Mouse (Mus musculus) CH12.LX (cell line): ENCODE measurements around the gene Amt. TPM values are rescaled to one million over a fixed set of nuclear protein-coding genes. Genes with fewer than 3 reads are reported as not detected.

Experiments used
- DNase-seq: peaks from one replicate; pipeline ENCODE4 v3.0.0-alpha.2; 2013; ENCODE audit errors: extremely low read depth
- H3K27ac ChIP-seq: 2 replicates; pipeline ENCODE4 v1.5.1; 2012; ENCODE audit warnings: low read depth, mild to moderate bottlenecking, control low read depth, moderate library complexity; ENCODE audit not compliant: insufficient read depth
- H3K27me3 ChIP-seq: replicated peaks from 2 replicates; pipeline ENCODE3; 2012; ENCODE audit warnings: inconsistent platforms
- H3K36me3 ChIP-seq, 2 experiments: replicated peaks in 1 of 2; 2 replicates each; pipeline versions ENCODE3 to v1.6.1; 2012; ENCODE audit warnings: inconsistent platforms in 1 of 2, low read length in 1 of 2, mild to moderate bottlenecking in 1 of 2, mixed read lengths in 1 of 2, moderate library complexity in 1 of 2; ENCODE audit not compliant: control insufficient read depth in 1 of 2, insufficient read depth in 1 of 2
- H3K4me1 ChIP-seq, 2 experiments: 2 replicates each; pipeline ENCODE4 v1.6.1; 2012; ENCODE audit warnings: inconsistent platforms in 1 of 2, moderate library complexity in 1 of 2; ENCODE audit not compliant: insufficient read depth in 2 of 2, control insufficient read depth in 1 of 2
- H3K4me2 ChIP-seq: 2 replicates; pipeline ENCODE4 v1.6.1; 2012; ENCODE audit warnings: low read depth, mild to moderate bottlenecking, control low read depth; ENCODE audit not compliant: poor library complexity, insufficient read depth, severe bottlenecking
- H3K4me3 ChIP-seq, 3 experiments: fragments of 150-350 bp in 1 of 3; sonication (generic) in 1 of 3; replicated peaks in 1 of 3; 2 replicates each; pipeline versions ENCODE3 to v1.5.1; 2011 to 2012; ENCODE audit warnings: low read depth in 2 of 3, low read length in 2 of 3, mild to moderate bottlenecking in 2 of 3, moderate library complexity in 2 of 3, control low read depth in 1 of 3, improper control_type of control experiment in 1 of 3, inconsistent platforms in 1 of 3, mixed read lengths in 1 of 3; ENCODE audit not compliant: poor library complexity in 1 of 3
- H3K79me2 ChIP-seq: replicated peaks from 2 replicates; pipeline ENCODE4 v1.6.1; 2012; ENCODE audit warnings: mild to moderate bottlenecking, moderate library complexity; ENCODE audit not compliant: control insufficient read depth, poor library complexity, insufficient read depth, severe bottlenecking; ENCODE audit errors: extremely low read depth
- H3K9ac ChIP-seq: 2 replicates; pipeline ENCODE4 v1.6.1; 2012; ENCODE audit warnings: low read depth, mild to moderate bottlenecking, control low read depth, moderate library complexity; ENCODE audit not compliant: insufficient read depth
- H3K9me3 ChIP-seq: replicated peaks from 2 replicates; pipeline ENCODE3; 2012; ENCODE audit warnings: low read length, inconsistent platforms, mixed read lengths
- CHD1 ChIP-seq: IDR thresholded peaks from 2 replicates; pipeline ENCODE4 v1.6.1; 2012; ENCODE audit warnings: low read depth, low read length, improper control_type of control experiment, inconsistent platforms
- CHD2 ChIP-seq: IDR thresholded peaks from 2 replicates; pipeline ENCODE4 v1.6.1; 2011; ENCODE audit warnings: low read length, improper control_type of control experiment
- CTCF ChIP-seq, 2 experiments: IDR thresholded peaks in 1 of 2; conservative IDR thresholded peaks in 1 of 2; 2 replicates each; pipeline ENCODE4 v1.5.1; 2011 to 2012; ENCODE audit warnings: low read depth in 2 of 2, low read length in 2 of 2, improper control_type of control experiment in 1 of 2, inconsistent platforms in 1 of 2, mild to moderate bottlenecking in 1 of 2, moderate library complexity in 1 of 2
- ELF1 ChIP-seq: IDR thresholded peaks from 2 replicates; pipeline ENCODE4 v1.6.1; 2014; ENCODE audit warnings: low read depth, mild to moderate bottlenecking, inconsistent platforms, low read length, improper control_type of control experiment
- EP300 ChIP-seq: IDR thresholded peaks from 2 replicates; pipeline ENCODE4 v1.6.1; 2011; ENCODE audit warnings: low read length, improper control_type of control experiment
- ETS1 ChIP-seq: conservative IDR thresholded peaks from 2 replicates; pipeline ENCODE4 v1.6.1; 2012; ENCODE audit warnings: low read depth, mild to moderate bottlenecking, inconsistent platforms, low read length, improper control_type of control experiment, moderate library complexity
- GABPA ChIP-seq: IDR thresholded peaks from 2 replicates; pipeline ENCODE4 v1.6.1; 2012; ENCODE audit warnings: low read depth, low read length, improper control_type of control experiment, inconsistent platforms; ENCODE audit not compliant: insufficient replicate concordance
- HCFC1 ChIP-seq: IDR thresholded peaks from 2 replicates; pipeline ENCODE4 v1.6.1; 2012; ENCODE audit warnings: low read depth, mild to moderate bottlenecking, inconsistent platforms, low read length, improper control_type of control experiment
- JUN ChIP-seq: IDR thresholded peaks from 2 replicates; pipeline ENCODE4 v1.6.1; 2011; ENCODE audit warnings: low read depth, mild to moderate bottlenecking, low read length, improper control_type of control experiment, moderate library complexity; ENCODE audit not compliant: insufficient read depth
- JUND ChIP-seq: conservative IDR thresholded peaks from 2 replicates; pipeline ENCODE4 v1.6.1; 2011; ENCODE audit warnings: low read depth, low read length, improper control_type of control experiment
- KAT2A ChIP-seq: IDR thresholded peaks from 2 replicates; pipeline ENCODE4 v1.6.1; 2012; ENCODE audit warnings: low read length, improper control_type of control experiment, inconsistent platforms; ENCODE audit not compliant: insufficient replicate concordance
- MAFK ChIP-seq: IDR thresholded peaks from 2 replicates; pipeline ENCODE4 v1.6.1; 2011; ENCODE audit warnings: low read length, improper control_type of control experiment; ENCODE audit not compliant: insufficient replicate concordance
- MAX ChIP-seq: IDR thresholded peaks from 2 replicates; pipeline ENCODE4 v1.6.1; 2011; ENCODE audit warnings: low read length, improper control_type of control experiment
- MAZ ChIP-seq: IDR thresholded peaks from 2 replicates; pipeline ENCODE4 v1.6.1; 2012; ENCODE audit warnings: low read depth, mild to moderate bottlenecking, inconsistent platforms, low read length, improper control_type of control experiment, moderate library complexity
- MEF2A ChIP-seq: IDR thresholded peaks from 2 replicates; pipeline ENCODE4 v1.6.1; 2014; ENCODE audit warnings: low read depth, mild to moderate bottlenecking, inconsistent platforms, low read length, improper control_type of control experiment, borderline replicate concordance
- MXI1 ChIP-seq: IDR thresholded peaks from 2 replicates; pipeline ENCODE4 v1.6.1; 2011; ENCODE audit warnings: mild to moderate bottlenecking, low read depth, low read length, improper control_type of control experiment
- MYC ChIP-seq: IDR thresholded peaks from 2 replicates; pipeline ENCODE4 v1.6.1; 2011; ENCODE audit warnings: low read depth, mild to moderate bottlenecking, improper control_type of control experiment, low read length
- NRF1 ChIP-seq: IDR thresholded peaks from 2 replicates; pipeline ENCODE4 v1.6.1; 2014; ENCODE audit warnings: low read depth, mild to moderate bottlenecking, inconsistent platforms, low read length, improper control_type of control experiment, moderate library complexity
- POLR2A ChIP-seq: IDR thresholded peaks from 2 replicates; pipeline ENCODE4 v1.6.1; 2011; ENCODE audit warnings: low read depth, mild to moderate bottlenecking, improper control_type of control experiment, low read length
- RCOR1 ChIP-seq: conservative IDR thresholded peaks from 2 replicates; pipeline ENCODE4 v1.6.1; 2012; ENCODE audit warnings: low read depth, mild to moderate bottlenecking, inconsistent platforms, low read length, improper control_type of control experiment
- SIN3A ChIP-seq: IDR thresholded peaks from 2 replicates; pipeline ENCODE4 v1.6.1; 2012; ENCODE audit warnings: low read length, improper control_type of control experiment, inconsistent platforms
- SMC3 ChIP-seq: IDR thresholded peaks from 2 replicates; pipeline ENCODE4 v1.6.1; 2011; ENCODE audit warnings: low read depth, low read length, improper control_type of control experiment
- TCF12 ChIP-seq: IDR thresholded peaks from 2 replicates; pipeline ENCODE4 v1.6.1; 2014; ENCODE audit warnings: low read depth, mild to moderate bottlenecking, inconsistent platforms, low read length, improper control_type of control experiment
- UBTF ChIP-seq: IDR thresholded peaks from 2 replicates; pipeline ENCODE4 v1.6.1; 2012; ENCODE audit warnings: low read depth, mild to moderate bottlenecking, inconsistent platforms, low read length, improper control_type of control experiment, moderate library complexity
- ZC3H11A ChIP-seq: IDR thresholded peaks from 2 replicates; pipeline ENCODE4 v1.6.1; 2012; ENCODE audit warnings: low read depth, mild to moderate bottlenecking, inconsistent platforms, low read length, improper control_type of control experiment
- ZKSCAN1 ChIP-seq: IDR thresholded peaks from 2 replicates; pipeline ENCODE4 v1.6.1; 2012; ENCODE audit warnings: low read depth, inconsistent platforms, low read length, improper control_type of control experiment, borderline replicate concordance
- ZMIZ1 ChIP-seq: IDR thresholded peaks from 2 replicates; pipeline ENCODE4 v1.6.1; 2012; ENCODE audit warnings: low read depth, mild to moderate bottlenecking, inconsistent platforms, low read length, improper control_type of control experiment
- ZNF384 ChIP-seq: IDR thresholded peaks from 2 replicates; pipeline ENCODE4 v1.6.1; 2012; ENCODE audit warnings: low read depth, low read length, improper control_type of control experiment, inconsistent platforms
- dilution Hi-C: fragments of 300-500 bp; cut with MboI; formaldehyde crosslinking; loops from 2 replicates; pipeline ENCODE4 v1.14.3; 2020; ENCODE audit warnings: low sequenced_read_pairs; ENCODE audit not compliant: extremely low pct_unique_long_range_greater_than_20kb, extremely low pct_ligation_motif_present
- in situ Hi-C: fragments of 300-500 bp; cut with MboI; formaldehyde crosslinking; loops from 3 replicates; pipeline ENCODE4 v1.14.3; 2019; ENCODE audit warnings: low sequenced_read_pairs, low pct_ligation_motif_present, low pct_unique_long_range_greater_than_20kb, mixed read lengths
- polyA plus RNA-seq: library from polyadenylated mRNA; unstranded; fragments of >175 nt; gene quantifications from 2 replicates; pipeline ENCODE4 v1.2.1, GENCODE M21; 2012; ENCODE audit warnings: low read depth; ENCODE audit not compliant: insufficient read length
- total RNA-seq, 2 experiments: library from RNA; depleted of rRNA; stranded (reverse); fragments of 300-350 nt in 1 of 2; fragments of >200 nt in 1 of 2; gene quantifications; 2 replicates each; pipeline ENCODE4 v1.2.3; 2012 to 2014

Gene Amt
- total and polyA plus RNA-seq, 3 experiments: 1.1 to 2.7 (median 1.5) TPM

GRCm38 (mm10) chr9:108306571-108306980, 9.9 kb downstream of the Amt start:
- dilution Hi-C loops (no loop called here), in situ Hi-C loops (no loop called here)
- TF ChIP-seq HCFC1 (peak; percentile 49), ELF1 (peak; percentile 77), TCF12 (peak; percentile 68; the same call in 1 of the 2 replicates), UBTF (peak; percentile 99), MEF2A (peak; percentile 50; the same call in 1 of the 2 replicates), KAT2A (0 out of 2 replicates have a peak, but pooled peaks have one; percentile 41), JUND (no peak), MXI1 (peak; percentile 84), POLR2A (no peak; the same call in 1 of the 2 replicates), MAX (no peak), SIN3A (peak; percentile 40)
- Histone ChIP-seq H3K27me3 (no peaks in the 10 kb centered on the region), H3K79me2 (peaks cover 43% of the 10 kb centered on the region), H3K36me3 (peaks cover 14 to 35% of the 10 kb centered on the region in 2 experiments), H3K27ac (peak overlapping the region; percentile 90), H3K4me3 (peak overlapping the region; percentile 68 to 80 (median 71)), H3K4me2 (no peak overlapping the region), H3K9me3 (no peaks in the 10 kb centered on the region), H3K4me1 (peaks cover 5 to 55% of the 10 kb centered on the region in 2 experiments; a peak in 3 of 4 replicates), H3K9ac (peak overlapping the region; percentile 78)
- peak; percentile 72 for DNase-seq

GRCm38 (mm10) chr9:108307021-108307807, 10.6 kb downstream of the Amt start:
- H3K36me3 ChIP-seq: peaks cover 13 to 35% of the 10 kb centered on the region in 2 experiments
- dilution Hi-C loops: no loop called here
- TF ChIP-seq ZKSCAN1 (no peak), ZMIZ1 (no peak), SMC3 (no peak), RCOR1 (no peak), MEF2A (no peak), JUN (no peak; the same call in 1 of the 2 replicates), TCF12 (no peak), POLR2A (no peak), CHD1 (no peak), JUND (no peak; the same call in 1 of the 2 replicates), EP300 (peak; percentile 5; the same call in 1 of the 2 replicates), GABPA (no peak), ELF1 (no peak), SIN3A (no peak; the same call in 1 of the 2 replicates), CTCF (conservative IDR thresholded peaks at IDR 0.05 in 1 of 2, IDR thresholded peaks at IDR 0.05 in 1 of 2; ENCODE audit: low read depth in 2 of 2, low read length in 2 of 2) (no peak), MAZ (no peak), UBTF (no peak), MXI1 (peak; percentile 39; the same call in 1 of the 2 replicates), ZC3H11A (no peak), KAT2A (no peak), ETS1 (0 out of 2 replicates have a peak, but pooled peaks have one; percentile 27), MAX (peak; percentile 83; the same call in 1 of the 2 replicates), MAFK (no peak), CHD2 (no peak), ZNF384 (peak; percentile 77), NRF1 (no peak), MYC (peak; percentile 70; the same call in 1 of the 2 replicates)

More at GRCm38 (mm10) chr9:108307021-108307807, 10.6 kb downstream of the Amt start:
- Histone ChIP-seq H3K9me3 (no peaks in the 10 kb centered on the region), H3K4me3 (peak overlapping the region; percentile 68 to 76 (median 71)), H3K27me3 (no peaks in the 10 kb centered on the region), H3K4me1 (peaks cover 5 to 58% of the 10 kb centered on the region in 2 experiments; a peak in 3 of 4 replicates), H3K4me2 (peak overlapping the region; percentile 97), H3K27ac (peak overlapping the region; percentile 90), H3K9ac (peak overlapping the region; percentile 78), H3K79me2 (peaks cover 50% of the 10 kb centered on the region)
- in situ Hi-C loops: no loop called here
- DNase-seq: peak; percentile 49
